Mouse (Mus musculus): ENCODE measurements at regions not wholly inside any gene's neighbourhood (a gene's known extent, or its start where the extent isn't known, plus 50 kb on each side); places are given as distances from the start of the nearest gene placed in this dataset.

DNA sequence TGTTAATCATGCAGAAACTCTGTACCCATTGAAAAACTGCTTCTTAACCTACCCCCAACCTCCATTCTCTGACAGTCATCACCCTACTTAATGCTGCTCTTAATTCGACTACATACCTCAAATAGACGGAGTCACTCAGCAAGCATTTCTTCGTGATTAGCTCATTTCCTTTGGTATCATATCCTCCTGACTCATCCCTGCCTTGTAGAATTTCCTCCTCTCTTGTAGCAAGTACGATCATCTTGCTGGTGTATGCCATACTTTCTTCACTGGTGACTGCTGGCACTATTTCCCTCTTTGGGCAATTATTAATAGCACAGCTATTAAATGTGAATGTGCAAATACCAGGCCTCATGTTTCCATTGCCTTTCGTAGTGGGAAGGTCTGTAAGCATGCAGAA is 98.0 kb upstream of the Mtap start:
- TF ChIP-seq EP300 (IDR thresholded peaks at IDR 0.05; ENCODE audit: low read depth) (no peak), CTCF (IDR thresholded peaks at IDR 0.05; ENCODE audit: low read depth) (no peak)
